Comparison of ENCODE assay signal across 9 mouse cellular contexts in the genomic region with DNA sequence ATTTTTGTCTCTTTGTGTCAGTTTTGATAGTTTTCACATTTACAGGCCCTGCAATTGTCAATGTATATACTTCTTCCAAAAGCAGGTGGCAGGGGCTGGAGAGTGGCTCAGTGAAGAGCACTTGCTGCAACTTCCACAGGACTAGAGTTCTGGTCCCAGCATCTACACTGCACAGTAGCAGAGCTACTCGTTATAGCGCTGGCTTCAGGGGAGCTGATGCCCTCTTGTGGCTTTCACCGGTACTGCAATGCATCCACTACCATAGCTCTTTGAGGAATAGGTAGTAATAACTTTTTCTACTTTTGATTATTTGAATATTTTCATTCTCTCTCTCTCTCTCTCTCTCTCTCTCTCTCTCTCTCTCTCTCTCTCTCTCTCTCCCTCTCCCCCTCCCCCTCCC.
DNase-seq lines count a peak whose midpoint lies in the region; ATAC-seq and TF ChIP-seq lines count a peak whose summit lies in the region.
"Had no signal": no experiment of that assay in that cellular context is flagged by ENCODE, and none has a peak within 500 bp of the region (broad histone marks: within the 10 kb centered on the region; RNA-seq: fewer than 3 reads in every experiment).

No protein-coding gene starts in this region.

- 1% methylated on average over 3 of the region's 3 CpGs for WGBS in forebrain, embryonic 12.5 days
- WGBS in hindbrain, embryonic 12.5 days, result 2% methylated on average over 3 of the region's 3 CpGs

- peak; percentile 71 for ATAC-seq in forebrain, embryonic 12.5 days (ENCODE audit: low FRiP score)
- 0 out of 2 replicates have a peak, but pooled peaks have one; percentile 61 for ATAC-seq in hindbrain, embryonic 12.5 days (ENCODE audit: low FRiP score)

- H3K9ac ChIP-seq in forebrain, embryonic 12.5 days, result no peak overlapping the region
- no peak overlapping the region for H3K9ac ChIP-seq in hindbrain, embryonic 12.5 days
- H3K9ac ChIP-seq: heart, embryonic 15.5 days had no signal

- H3K9me3 ChIP-seq in forebrain, embryonic 12.5 days, result no peaks in the 10 kb centered on the region
- H3K9me3 ChIP-seq in hindbrain, embryonic 12.5 days (replicated peaks), result no peaks in the 10 kb centered on the region
- H3K9me3 ChIP-seq: heart, embryonic 15.5 days had no signal

- no peak for TF ChIP-seq POLR2A in bone marrow macrophage, adult 2 months (IDR thresholded peaks at IDR 0.05; ENCODE audit: borderline replicate concordance, low read depth, low read length)

- peaks cover 46% of the 10 kb centered on the region for H3K4me1 ChIP-seq in bone marrow macrophage, adult 2 months (ENCODE audit: control insufficient read depth, insufficient read depth, low read length)
- H3K4me1 ChIP-seq in forebrain, embryonic 12.5 days, result no peaks in the 10 kb centered on the region
- no peaks in the 10 kb centered on the region for H3K4me1 ChIP-seq in hindbrain, embryonic 12.5 days

- no peaks in the 10 kb centered on the region for H3K36me3 ChIP-seq in forebrain, embryonic 12.5 days (replicated peaks)
- H3K36me3 ChIP-seq in hindbrain, embryonic 12.5 days, result no peaks in the 10 kb centered on the region
- H3K36me3 ChIP-seq: heart, embryonic 15.5 days had no signal

- H3K4me3 ChIP-seq in bone marrow macrophage, adult 2 months (ENCODE audit: insufficient read depth, low read length), result no peak overlapping the region
- H3K4me3 ChIP-seq in forebrain, embryonic 12.5 days (replicated peaks), result no peak overlapping the region
- no peak overlapping the region for H3K4me3 ChIP-seq in hindbrain, embryonic 12.5 days
- H3K4me3 ChIP-seq: heart, embryonic 15.5 days had no signal

- H3K27me3 ChIP-seq in forebrain, embryonic 12.5 days, result no peaks in the 10 kb centered on the region
- H3K27me3 ChIP-seq in hindbrain, embryonic 12.5 days, result no peaks in the 10 kb centered on the region
- H3K27me3 ChIP-seq: heart, embryonic 15.5 days had no signal

- TF ChIP-seq CTCF in bone marrow macrophage, adult 2 months (IDR thresholded peaks at IDR 0.05; ENCODE audit: low read depth, low read length), result peak; percentile 95

- H3K4me2 ChIP-seq in forebrain, embryonic 12.5 days, result no peak overlapping the region
- no peak overlapping the region for H3K4me2 ChIP-seq in hindbrain, embryonic 12.5 days (replicated peaks)
- H3K4me2 ChIP-seq: heart, embryonic 15.5 days had no signal

- peak; percentile 81 for DNase-seq in ES-CJ7 (ENCODE audit: low read depth, low spot score)
- peak; percentile 50 to 69 for DNase-seq in layer of hippocampus, postnatal 14 days (ENCODE audit: low spot score in 2 of 2)
- peak; percentile 59 to 79 for DNase-seq in lung, postnatal 4 days
- peak; percentile 76 for DNase-seq in right cerebral cortex, postnatal 14 days
- DNase-seq in urinary bladder, postnatal 4 days (ENCODE audit: low spot score in 2 of 2), result peak; percentile 36 to 76

- H3K27ac ChIP-seq in bone marrow macrophage, adult 2 months (ENCODE audit: insufficient read depth, low read depth, low read length), result 0 out of 2 replicates have a peak overlapping the region, but pooled peaks have one; percentile 72
- no peak overlapping the region for H3K27ac ChIP-seq in forebrain, embryonic 12.5 days
- H3K27ac ChIP-seq in hindbrain, embryonic 12.5 days, result no peak overlapping the region
